Mouse (Mus musculus) neural tube, embryonic 11.5 days (tissue): ENCODE results near the gene Olfr653. TPM values are rescaled to one million over a fixed set of nuclear protein-coding genes. Genes with fewer than 3 reads are reported as not detected.

Experiments used
- ATAC-seq: fragments of 200-750 bp; cut with Nextera tagmentation; 2 replicates; pipeline ENCODE4 v1.8.0; 2017; ENCODE audit warnings: moderate number of reproducible peaks, mild to moderate bottlenecking, moderate TSS enrichment, moderate library complexity; ENCODE audit not compliant: insufficient read depth, low FRiP score, low TSS enrichment
- DNase-seq: peaks from one replicate; pipeline ENCODE4 v3.0.0-alpha.2; 2015; ENCODE audit warnings: low spot score
- H3K27ac ChIP-seq: fragments of 300-500 bp; sonication (generic); 2 replicates; pipeline ENCODE4 v1.5.1; 2014; ENCODE audit warnings: low read depth, mild to moderate bottlenecking, low read length
- H3K27me3 ChIP-seq: fragments of 300-500 bp; sonication (generic); 2 replicates; pipeline ENCODE4 v1.6.1; 2014; ENCODE audit warnings: mild to moderate bottlenecking, low read length, mixed read lengths; ENCODE audit not compliant: control insufficient read depth, insufficient read depth
- H3K36me3 ChIP-seq: fragments of 300-500 bp; sonication (generic); 2 replicates; pipeline ENCODE4 v1.6.1; 2014; ENCODE audit warnings: mild to moderate bottlenecking, low read length, moderate library complexity, mixed read lengths; ENCODE audit not compliant: control insufficient read depth, insufficient read depth
- H3K4me1 ChIP-seq: fragments of 300-500 bp; sonication (generic); 2 replicates; pipeline ENCODE4 v1.6.1; 2014; ENCODE audit warnings: low read length, mixed read lengths; ENCODE audit not compliant: control insufficient read depth, insufficient read depth
- H3K4me2 ChIP-seq: fragments of 300-500 bp; sonication (generic); 2 replicates; pipeline ENCODE4 v1.6.1; 2014; ENCODE audit warnings: low read depth, mild to moderate bottlenecking, moderate library complexity
- H3K4me3 ChIP-seq: fragments of 300-500 bp; sonication (generic); 2 replicates; pipeline ENCODE4 v1.5.1; 2014; ENCODE audit warnings: low read depth, low read length
- H3K9ac ChIP-seq: fragments of 300-500 bp; sonication (generic); 2 replicates; pipeline ENCODE4 v1.6.1; 2014; ENCODE audit warnings: mild to moderate bottlenecking, low read length
- H3K9me3 ChIP-seq: fragments of 300-500 bp; sonication (generic); 2 replicates; pipeline ENCODE4 v1.6.1; 2016; ENCODE audit warnings: low read length; ENCODE audit not compliant: control insufficient read depth
- WGBS: fragments of 180-500 bp; shearing (Covaris S2); extraction: QIAGEN DNeasy Blood & Tissue Kit; methylation state at CpG from one replicate; pipeline ENCODE4 v1.1.7; 2014; 5-methylcytosine and 5-hydroxymethylcytosine counted together
- polyA plus RNA-seq: library from polyadenylated mRNA; unstranded; fragments of >200 nt; fragmentation: Nextera tagmentation; extraction: Ambion mirVana; gene quantifications from 2 replicates; pipeline ENCODE4 v1.2.1, GENCODE M21; 2014

Olfr653 gene
- not detected in 2 replicates for polyA plus RNA-seq

DNA sequence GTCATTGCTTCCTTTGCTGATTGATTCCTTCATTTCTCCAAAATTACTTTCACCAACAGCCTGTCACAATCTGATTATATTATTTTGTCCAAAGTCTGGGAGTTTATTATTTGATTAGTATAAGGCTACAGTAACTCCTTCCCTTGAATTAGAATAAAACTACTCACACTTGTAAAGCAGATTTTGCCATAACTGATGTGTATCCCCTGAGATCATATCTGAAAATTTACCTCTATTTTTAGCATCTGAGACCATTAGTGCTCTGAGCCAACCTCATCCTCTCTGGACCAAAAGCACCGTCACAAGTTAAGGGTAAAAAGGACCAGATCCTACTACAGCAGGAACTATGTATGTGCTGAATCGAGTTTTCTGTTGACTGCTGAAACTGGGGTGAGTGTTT lies at the start of gene Olfr653:
Gene Olfr653 (plus strand): TSS at position 301 of the 400 bp plus-strand sequence.
- Histone ChIP-seq H3K4me3 (no peak within 1 kb of the TSS), H3K9ac (no peak within 1 kb of the TSS), H3K36me3 (no peaks in the 10 kb centered on the region), H3K9me3 (no peaks in the 10 kb centered on the region), H3K4me1 (no peaks in the 10 kb centered on the region), H3K4me2 (no peak within 1 kb of the TSS), H3K27ac (no peak within 1 kb of the TSS), H3K27me3 (no peaks in the 10 kb centered on the region)
- ATAC-seq = no peak
- WGBS = 83% methylated on average over 2 of the region's 2 CpGs
- DNase-seq = no peak

GRCm38 (mm10) chr7:104549833-104550232 lies 27.3 kb upstream of the Olfr653 start, which contains the start of gene Olfr651:
Gene Olfr651 (plus strand): TSS chr7:104550133.
- no peak within 1 kb of the TSS for H3K9ac ChIP-seq
- no peaks in the 10 kb centered on the region for H3K27me3 ChIP-seq
- no peaks in the 10 kb centered on the region for H3K36me3 ChIP-seq
- no peaks in the 10 kb centered on the region for H3K4me1 ChIP-seq
- H3K4me3 ChIP-seq = no peak within 1 kb of the TSS
- ATAC-seq = no peak
- H3K9me3 ChIP-seq = no peaks in the 10 kb centered on the region
- H3K4me2 ChIP-seq = no peak within 1 kb of the TSS
- no peak within 1 kb of the TSS for H3K27ac ChIP-seq
- no peak for DNase-seq
- WGBS = 85% methylated on average over 5 of the region's 5 CpGs

GRCm38 (mm10) chr7:104552700-104553099 lies 24.4 kb upstream of the Olfr653 start:
- Histone ChIP-seq H3K9ac (no peak overlapping the region), H3K4me1 (no peaks in the 10 kb centered on the region), H3K9me3 (no peaks in the 10 kb centered on the region), H3K27me3 (no peaks in the 10 kb centered on the region), H3K36me3 (no peaks in the 10 kb centered on the region), H3K4me2 (no peak overlapping the region), H3K4me3 (no peak overlapping the region), H3K27ac (no peak overlapping the region)
- DNase-seq (no peak), ATAC-seq (no peak)
- 74% methylated on average over 1 of the region's 1 CpGs for WGBS

- Histone ChIP-seq H3K4me3 (no peak within 1 kb of the TSS), H3K9me3 (no peaks in the 10 kb centered on the region), H3K9ac (no peak within 1 kb of the TSS), H3K27me3 (no peaks in the 10 kb centered on the region), H3K4me2 (no peak within 1 kb of the TSS), H3K27ac (no peak within 1 kb of the TSS), H3K4me1 (no peaks in the 10 kb centered on the region), H3K36me3 (no peaks in the 10 kb centered on the region)
- ATAC-seq (no peak), DNase-seq (no peak)
Observed at GRCm38 (mm10) chr7:104560601-104561000, 16.5 kb upstream of the Olfr653 start, which contains the start of gene Olfr652. Gene Olfr652 (plus strand): TSS chr7:104560901.

DNA sequence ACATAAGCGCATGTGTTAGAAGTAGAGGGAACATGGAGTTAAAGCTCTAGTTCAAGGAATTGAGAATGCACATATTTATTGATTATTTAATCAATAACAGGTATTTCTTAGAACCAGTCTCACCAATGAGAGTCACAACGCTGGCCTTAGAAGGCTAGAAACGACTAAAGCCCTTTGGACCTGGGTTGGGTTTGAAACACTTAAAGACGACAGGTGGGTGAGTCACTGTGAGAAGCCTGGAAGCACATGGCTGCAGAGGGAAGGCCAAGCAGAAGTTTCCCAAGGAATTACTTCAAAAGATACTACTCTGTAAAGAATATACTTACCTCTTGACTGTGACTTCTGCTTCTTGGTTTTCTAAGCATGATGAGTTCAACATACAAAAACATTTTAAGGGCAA lies 3.7 kb downstream of the Olfr653 start:
- Histone ChIP-seq H3K9me3 (no peaks in the 10 kb centered on the region), H3K27ac (no peak overlapping the region), H3K4me3 (no peak overlapping the region), H3K36me3 (no peaks in the 10 kb centered on the region), H3K27me3 (no peaks in the 10 kb centered on the region), H3K4me1 (no peaks in the 10 kb centered on the region), H3K4me2 (no peak overlapping the region), H3K9ac (no peak overlapping the region)
- 87% methylated on average over 4 of the region's 4 CpGs for WGBS
- DNase-seq = no peak
- ATAC-seq = no peak

- Histone ChIP-seq H3K9me3 (no peaks in the 10 kb centered on the region), H3K4me2 (no peak overlapping the region), H3K27me3 (no peaks in the 10 kb centered on the region), H3K9ac (no peak overlapping the region), H3K27ac (no peak overlapping the region), H3K36me3 (no peaks in the 10 kb centered on the region), H3K4me3 (no peak overlapping the region), H3K4me1 (no peaks in the 10 kb centered on the region)
- WGBS = 92% methylated on average over 4 of the region's 4 CpGs
- no peak for DNase-seq
- no peak for ATAC-seq
Observed at GRCm38 (mm10) chr7:104581429-104581828, 4.3 kb downstream of the Olfr653 start.

DNA sequence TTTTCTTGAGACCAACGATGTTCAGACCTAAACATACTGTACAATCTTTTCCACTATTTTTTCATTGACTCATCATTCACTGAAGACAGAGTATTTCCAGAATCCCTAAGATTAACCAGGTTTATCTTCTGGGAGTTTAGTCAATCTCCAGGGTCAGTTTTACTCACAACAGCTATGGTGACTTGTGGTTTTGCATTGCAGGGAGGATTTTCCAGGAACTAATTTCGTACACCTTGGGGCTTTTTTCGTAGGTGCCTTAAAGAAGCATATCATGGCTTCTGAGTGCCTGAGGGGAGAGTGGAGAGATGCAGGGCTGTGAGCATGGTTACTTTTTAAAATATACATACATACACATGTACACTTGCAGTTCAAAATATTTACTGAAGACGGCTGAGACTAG lies 9.6 kb downstream of the Olfr653 start, which contains the start of gene Olfr654:
Gene Olfr654 (plus strand): TSS at position 301 of the 400 bp plus-strand sequence.
- H3K27me3 ChIP-seq = no peaks in the 10 kb centered on the region
- ATAC-seq (no peak), DNase-seq (no peak)
- WGBS = 86% methylated on average over 4 of the region's 4 CpGs
- H3K4me3 ChIP-seq = no peak within 1 kb of the TSS
- no peaks in the 10 kb centered on the region for H3K36me3 ChIP-seq
- no peaks in the 10 kb centered on the region for H3K9me3 ChIP-seq
- H3K9ac ChIP-seq = no peak within 1 kb of the TSS
- no peaks in the 10 kb centered on the region for H3K4me1 ChIP-seq
- no peak within 1 kb of the TSS for H3K4me2 ChIP-seq
- H3K27ac ChIP-seq = no peak within 1 kb of the TSS

DNA sequence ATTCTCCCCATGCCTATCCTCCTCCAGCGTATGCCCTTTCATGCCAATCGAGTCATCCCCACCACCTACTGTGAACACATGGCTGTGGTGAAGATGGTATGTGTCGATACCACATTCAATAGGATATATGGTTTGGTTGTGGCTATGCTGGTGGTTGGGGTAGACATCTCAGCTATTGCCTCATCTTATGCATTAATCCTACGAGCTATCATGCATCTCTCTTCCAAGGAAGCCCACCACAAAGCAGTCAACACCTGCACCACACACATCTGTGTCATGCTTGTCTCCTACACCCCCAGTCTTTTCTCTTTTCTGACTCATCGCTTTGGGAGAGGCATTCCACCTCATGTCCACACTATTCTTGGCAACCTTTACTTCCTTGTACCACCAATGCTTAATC lies 11.2 kb downstream of the Olfr653 start:
- H3K4me1 ChIP-seq = no peaks in the 10 kb centered on the region
- no peak overlapping the region for H3K9ac ChIP-seq
- H3K27ac ChIP-seq = no peak overlapping the region
- H3K4me3 ChIP-seq = no peak overlapping the region
- DNase-seq (no peak), ATAC-seq (no peak)
- H3K4me2 ChIP-seq = no peak overlapping the region
- H3K9me3 ChIP-seq = no peaks in the 10 kb centered on the region
- H3K27me3 ChIP-seq = no peaks in the 10 kb centered on the region
- WGBS = 85% methylated on average over 5 of the region's 5 CpGs
- H3K36me3 ChIP-seq = no peaks in the 10 kb centered on the region

DNA sequence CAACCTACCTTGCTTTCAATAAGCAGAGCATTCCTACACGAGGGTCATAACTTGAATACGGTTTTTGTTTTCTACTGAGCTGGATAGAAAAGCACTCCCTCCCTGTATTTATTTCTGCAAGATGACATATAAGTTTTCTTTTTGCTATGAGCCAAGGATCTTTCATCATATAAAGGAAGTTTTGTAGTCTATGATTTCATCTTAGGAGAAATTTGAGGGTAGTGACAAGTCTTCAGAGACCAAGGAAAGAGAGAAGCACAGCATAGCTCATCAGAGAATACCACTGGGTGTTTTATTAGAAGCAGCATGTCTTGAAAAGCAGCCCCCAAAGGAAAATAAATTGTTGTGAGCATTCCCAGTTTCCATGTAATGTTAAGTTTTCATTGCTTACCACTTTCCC lies 24.6 kb downstream of the Olfr653 start, which contains the start of gene Olfr655:
Gene Olfr655 (minus strand): TSS at position 101 of the 400 bp plus-strand sequence.
- DNase-seq (no peak), ATAC-seq (no peak)
- no peaks in the 10 kb centered on the region for H3K36me3 ChIP-seq
- H3K27ac ChIP-seq = no peak within 1 kb of the TSS
- no peaks in the 10 kb centered on the region for H3K4me1 ChIP-seq
- no peak within 1 kb of the TSS for H3K4me2 ChIP-seq
- no peaks in the 10 kb centered on the region for H3K9me3 ChIP-seq
- no peaks in the 10 kb centered on the region for H3K27me3 ChIP-seq
- H3K9ac ChIP-seq = no peak within 1 kb of the TSS
- WGBS = 94% methylated on average over 2 of the region's 2 CpGs
- no peak within 1 kb of the TSS for H3K4me3 ChIP-seq
